Mouse (Mus musculus): ENCODE measurements at regions not wholly inside any gene's neighbourhood (a gene's known extent, or its start where the extent isn't known, plus 50 kb on each side); places are given as distances from the start of the nearest gene placed in this dataset.
A peak's percentile ranks its signal among the peaks of the same experiment; 100 is the strongest.

DNA sequence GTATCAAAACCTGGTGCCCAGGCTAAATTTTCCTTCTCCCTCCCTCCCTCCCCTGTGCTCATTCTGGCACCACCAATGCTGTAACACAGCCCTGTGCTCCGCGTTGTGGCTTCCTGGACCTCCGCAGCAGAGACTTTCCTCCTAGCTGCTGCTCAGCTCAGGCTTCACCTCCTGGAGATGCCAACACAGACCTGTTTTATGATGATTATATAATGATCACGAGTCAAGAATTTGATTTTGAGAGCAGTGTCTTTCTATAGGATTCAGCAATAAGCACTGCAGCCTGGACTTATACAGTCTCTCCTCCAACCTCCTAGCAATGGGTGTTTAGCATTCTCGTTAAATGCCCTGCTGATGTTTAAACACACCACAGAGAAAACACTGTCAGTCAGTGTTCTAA is 177.5 kb upstream of the Tas2r119 start:
- ATAC-seq (ENCODE audit: insufficient read depth) (no peak), DNase-seq (ENCODE audit: low read depth in 3 of 3, low spot score in 3 of 3) (no peak)
- Histone ChIP-seq H3K27ac (no peak overlapping the region), H3K4me1 (replicated peaks; ENCODE audit: control insufficient read depth in 2 of 2, insufficient read depth in 2 of 2, low read length in 1 of 2) (no peaks in the 10 kb centered on the region), H3K4me3 (ENCODE audit: insufficient read depth in 1 of 2, low read depth in 2 of 2, low read length in 2 of 2) (no peak overlapping the region), H3K9ac (replicated peaks) (no peak overlapping the region), H3K36me3 (replicated peaks; ENCODE audit: control insufficient read depth, insufficient read depth, low read depth) (no peaks in the 10 kb centered on the region), H3K4me2 (ENCODE audit: low read depth) (no peak overlapping the region), H3K9me3 (ENCODE audit: control insufficient read depth, low read length) (no peaks in the 10 kb centered on the region), H3K27me3 (ENCODE audit: control insufficient read depth, insufficient read depth, low read length) (no peaks in the 10 kb centered on the region)
- WGBS (ENCODE audit: insufficient replicate concordance) = 55% methylated on average over 5 of the region's 5 CpGs
- no peak for TF ChIP-seq EP300 (IDR thresholded peaks at IDR 0.05; ENCODE audit: low read depth)
- no peak for TF ChIP-seq CTCF (IDR thresholded peaks at IDR 0.05; ENCODE audit: low read depth)

DNA sequence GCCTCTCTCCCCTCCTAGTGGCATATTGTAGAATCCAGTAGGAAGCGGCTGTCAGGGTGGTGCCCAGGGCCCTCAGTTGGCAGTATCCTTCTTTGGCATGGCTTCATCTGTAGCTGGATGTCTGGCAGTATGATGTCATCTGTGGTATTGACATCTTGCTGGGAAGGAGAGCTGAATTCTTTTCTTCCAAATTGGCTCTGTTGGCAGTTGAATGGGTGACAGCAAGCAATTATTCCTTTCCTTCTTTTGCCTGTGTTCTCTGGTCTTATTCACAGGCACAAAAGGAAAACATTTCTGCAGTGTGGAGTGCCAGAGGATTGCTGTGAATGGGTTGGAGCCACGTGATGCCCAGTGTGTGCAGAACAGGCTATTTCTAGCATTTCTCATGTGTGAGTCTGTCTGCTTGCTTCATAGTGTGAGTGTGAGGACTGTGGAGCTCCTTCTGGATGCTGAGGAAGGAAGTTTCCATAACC is 174.1 kb upstream of the Tas2r119 start:
- no peak for DNase-seq (ENCODE audit: low read depth in 3 of 3, low spot score in 3 of 3)
- H3K4me2 ChIP-seq (ENCODE audit: low read depth) = no peak overlapping the region

DNA sequence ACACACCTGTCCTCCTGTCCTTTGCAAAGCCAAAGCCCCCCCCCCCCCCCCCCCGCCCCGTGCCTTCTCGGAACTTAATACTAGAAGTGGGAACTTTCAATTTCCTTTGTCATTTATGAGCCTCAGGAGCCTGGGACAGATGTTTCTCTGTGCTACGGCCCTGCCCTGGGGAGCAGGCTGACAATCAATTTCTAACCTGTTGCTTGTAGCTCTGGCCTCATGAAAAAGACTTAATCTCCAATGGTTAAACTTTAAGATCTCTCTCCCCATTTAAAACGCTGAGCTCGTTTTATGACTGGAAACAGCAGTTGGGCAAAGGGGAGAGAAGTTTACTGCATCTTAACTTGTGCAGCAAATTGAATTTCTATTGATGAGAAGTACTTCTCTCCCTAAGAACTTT is 173.6 kb upstream of the Tas2r119 start:
- Histone ChIP-seq H3K27me3 (ENCODE audit: control insufficient read depth, insufficient read depth, low read length) (no peaks in the 10 kb centered on the region), H3K9me3 (ENCODE audit: control insufficient read depth, low read length) (no peaks in the 10 kb centered on the region)

More for the DNA sequence above, 174.1 kb upstream of the Tas2r119 start:
- Histone ChIP-seq H3K9ac (replicated peaks) (no peak overlapping the region), H3K36me3 (replicated peaks; ENCODE audit: control insufficient read depth, insufficient read depth, low read depth) (no peaks in the 10 kb centered on the region), H3K27me3 (ENCODE audit: control insufficient read depth, insufficient read depth, low read length) (no peaks in the 10 kb centered on the region), H3K4me3 (ENCODE audit: insufficient read depth in 1 of 2, low read depth in 2 of 2, low read length in 2 of 2) (no peak overlapping the region), H3K4me1 (replicated peaks; ENCODE audit: control insufficient read depth in 2 of 2, insufficient read depth in 2 of 2, low read length in 1 of 2) (no peaks in the 10 kb centered on the region), H3K27ac (no peak overlapping the region), H3K9me3 (ENCODE audit: control insufficient read depth, low read length) (no peaks in the 10 kb centered on the region)
- 46% methylated on average over 2 of the region's 2 CpGs for WGBS (ENCODE audit: insufficient replicate concordance)
- TF ChIP-seq EP300 (IDR thresholded peaks at IDR 0.05; ENCODE audit: low read depth) = no peak
- TF ChIP-seq CTCF (IDR thresholded peaks at IDR 0.05; ENCODE audit: low read depth) = no peak
- no peak for ATAC-seq (ENCODE audit: insufficient read depth)

DNA sequence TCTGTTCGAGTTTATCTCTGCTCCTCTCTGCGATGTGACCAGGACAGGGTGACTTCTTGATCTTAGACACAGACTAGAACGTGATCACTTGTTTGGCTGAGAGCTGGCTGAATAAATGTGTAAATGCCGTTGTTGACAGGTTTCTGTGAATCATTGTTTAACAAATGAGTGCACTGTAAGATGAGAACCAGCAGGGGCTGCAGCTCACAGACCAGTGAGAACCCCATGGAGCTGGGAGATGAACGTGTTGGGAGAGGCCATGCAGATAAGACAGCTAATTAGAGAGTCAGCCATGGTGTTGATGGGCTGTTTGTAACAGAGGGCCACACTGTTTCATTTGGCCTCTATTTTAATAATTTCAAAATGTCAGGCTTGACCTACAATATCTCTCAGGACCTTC is 171.1 kb upstream of the Tas2r119 start:
- Histone ChIP-seq H3K27me3 (ENCODE audit: control insufficient read depth, insufficient read depth, low read length) (no peaks in the 10 kb centered on the region), H3K9ac (replicated peaks) (no peak overlapping the region), H3K27ac (no peak overlapping the region), H3K36me3 (replicated peaks; ENCODE audit: control insufficient read depth, insufficient read depth, low read depth) (no peaks in the 10 kb centered on the region), H3K4me1 (replicated peaks; ENCODE audit: control insufficient read depth in 2 of 2, insufficient read depth in 2 of 2, low read length in 1 of 2) (no peaks in the 10 kb centered on the region), H3K4me3 (ENCODE audit: insufficient read depth in 1 of 2, low read depth in 2 of 2, low read length in 2 of 2) (no peak overlapping the region), H3K9me3 (ENCODE audit: control insufficient read depth, low read length) (no peaks in the 10 kb centered on the region), H3K4me2 (ENCODE audit: low read depth) (no peak overlapping the region)
- ATAC-seq (ENCODE audit: insufficient read depth) (no peak), DNase-seq (ENCODE audit: low read depth in 3 of 3, low spot score in 3 of 3) (no peak)
- TF ChIP-seq EP300 (IDR thresholded peaks at IDR 0.05; ENCODE audit: low read depth) (no peak), CTCF (IDR thresholded peaks at IDR 0.05; ENCODE audit: low read depth) (no peak)
- 27% methylated on average over 5 of the region's 5 CpGs for WGBS (ENCODE audit: insufficient replicate concordance)

More for the DNA sequence above, 173.6 kb upstream of the Tas2r119 start:
- DNase-seq (ENCODE audit: low read depth in 3 of 3, low spot score in 3 of 3) (no peak), ATAC-seq (ENCODE audit: insufficient read depth) (no peak)
- H3K4me1 ChIP-seq (replicated peaks; ENCODE audit: control insufficient read depth in 2 of 2, insufficient read depth in 2 of 2, low read length in 1 of 2) = no peaks in the 10 kb centered on the region
- no peaks in the 10 kb centered on the region for H3K36me3 ChIP-seq (replicated peaks; ENCODE audit: control insufficient read depth, insufficient read depth, low read depth)
- WGBS (ENCODE audit: insufficient replicate concordance) = 49% methylated on average over 5 of the region's 6 CpGs
- no peak overlapping the region for H3K4me2 ChIP-seq (ENCODE audit: low read depth)
- no peak overlapping the region for H3K27ac ChIP-seq
- TF ChIP-seq EP300 (IDR thresholded peaks at IDR 0.05; ENCODE audit: low read depth) (no peak), CTCF (IDR thresholded peaks at IDR 0.05; ENCODE audit: low read depth) (no peak)
- H3K9ac ChIP-seq (replicated peaks) = no peak overlapping the region
- H3K4me3 ChIP-seq (ENCODE audit: insufficient read depth in 1 of 2, low read depth in 2 of 2, low read length in 2 of 2) = no peak overlapping the region

DNA sequence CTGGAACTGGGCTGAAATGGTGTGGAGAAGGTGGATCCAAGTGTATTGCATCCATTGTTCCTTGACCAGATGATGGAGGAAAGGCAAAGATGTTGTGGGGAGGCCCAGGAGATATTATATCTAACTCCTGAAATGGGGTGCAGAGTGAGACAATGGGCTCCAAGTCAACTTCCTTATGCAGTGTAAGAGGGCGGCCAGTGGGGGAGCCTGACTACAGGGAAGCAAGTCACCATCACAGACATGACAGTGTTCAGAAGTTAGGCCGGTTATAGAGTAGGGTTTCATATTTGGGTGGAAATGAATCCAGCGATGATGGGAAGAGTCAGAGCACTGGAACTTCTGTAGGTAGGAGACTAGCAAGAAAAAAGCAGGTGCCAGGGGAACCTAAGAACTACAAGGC is 167.3 kb upstream of the Tas2r119 start:
- Histone ChIP-seq H3K27me3 (ENCODE audit: control insufficient read depth, insufficient read depth, low read length) (no peaks in the 10 kb centered on the region), H3K4me2 (ENCODE audit: low read depth) (no peak overlapping the region), H3K9me3 (ENCODE audit: control insufficient read depth, low read length) (no peaks in the 10 kb centered on the region), H3K27ac (no peak overlapping the region), H3K4me3 (ENCODE audit: insufficient read depth in 1 of 2, low read depth in 2 of 2, low read length in 2 of 2) (no peak overlapping the region), H3K9ac (replicated peaks) (no peak overlapping the region), H3K36me3 (replicated peaks; ENCODE audit: control insufficient read depth, insufficient read depth, low read depth) (no peaks in the 10 kb centered on the region), H3K4me1 (replicated peaks; ENCODE audit: control insufficient read depth in 2 of 2, insufficient read depth in 2 of 2, low read length in 1 of 2) (no peaks in the 10 kb centered on the region)
- ATAC-seq (ENCODE audit: insufficient read depth) (no peak), DNase-seq (ENCODE audit: low read depth in 3 of 3, low spot score in 3 of 3) (no peak)
- WGBS (ENCODE audit: insufficient replicate concordance) = 49% methylated on average over 3 of the region's 3 CpGs
- TF ChIP-seq EP300 (IDR thresholded peaks at IDR 0.05; ENCODE audit: low read depth) (no peak), CTCF (IDR thresholded peaks at IDR 0.05; ENCODE audit: low read depth) (0 out of 2 replicates have a peak, but pooled peaks have one; percentile 2)
